Mouse (Mus musculus) ES-E14 (cell line): ENCODE measurements at regions not wholly inside any gene's neighbourhood (a gene's known extent, or its start where the extent isn't known, plus 50 kb on each side); places are given as distances from the start of the nearest gene placed in this dataset.

ENCODE experiments used
- CHD2 ChIP-seq: IDR thresholded peaks from 2 replicates; pipeline ENCODE4 v1.6.1; 2014; ENCODE audit warnings: mild to moderate bottlenecking, low read depth, low read length, inconsistent platforms
- HCFC1 ChIP-seq: IDR thresholded peaks from 2 replicates; pipeline ENCODE4 v1.6.1; 2012; ENCODE audit warnings: low read length, inconsistent platforms, borderline replicate concordance; ENCODE audit not compliant: insufficient read depth
- MAFK ChIP-seq: IDR thresholded peaks from 2 replicates; pipeline ENCODE4 v1.6.1; 2014; ENCODE audit warnings: mild to moderate bottlenecking, low read depth, low read length, inconsistent platforms; ENCODE audit not compliant: insufficient read depth
- ZC3H11A ChIP-seq: IDR thresholded peaks from 2 replicates; pipeline ENCODE4 v1.6.1; 2012; ENCODE audit warnings: low read depth, mild to moderate bottlenecking, inconsistent platforms, low read length, borderline replicate concordance

GRCm38 (mm10) chr3:34738938-34739337 lies 88.7 kb downstream of the Sox2 start:
- TF ChIP-seq ZC3H11A (no peak), MAFK (no peak), HCFC1 (no peak), CHD2 (no peak)
